In the genomic region with DNA sequence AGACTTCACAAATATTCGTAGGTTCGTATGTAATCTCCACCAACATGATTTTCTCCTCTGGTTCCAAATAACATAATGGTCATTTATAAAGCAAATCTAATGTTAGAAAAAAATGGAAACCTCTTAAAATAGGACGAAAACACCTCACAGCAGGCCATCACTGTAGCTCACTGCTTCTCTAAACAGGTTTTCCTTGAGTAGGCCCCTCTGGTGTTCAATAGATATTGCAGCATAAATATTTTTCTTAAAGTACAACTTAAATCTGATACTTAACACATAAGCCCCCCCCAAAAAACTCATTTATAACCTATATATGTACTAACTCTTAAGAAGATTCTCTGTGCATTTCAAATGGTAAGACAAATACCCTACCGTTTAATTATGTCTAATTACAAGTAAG, we compare ENCODE assay signal across 8 mouse cellular contexts. TPM values are rescaled to one million over a fixed set of nuclear protein-coding genes. Genes with fewer than 3 reads are reported as not detected.
A peak's percentile ranks its signal among the peaks of the same experiment; 100 is the strongest.
DNase-seq lines count a peak whose midpoint lies in the region; ATAC-seq and TF ChIP-seq lines count a peak whose summit lies in the region.

No protein-coding gene starts in this region.

- H3K9ac ChIP-seq in limb, embryonic 14.5 days (ENCODE audit: low read depth, low read length, severe bottlenecking) = peak overlapping the region; percentile 96
- H3K9ac ChIP-seq in stomach, postnatal 0 days (ENCODE audit: low read length) = peak overlapping the region; percentile 96

- DNase-seq in testis, postnatal 10 days (ENCODE audit: low spot score) = no peak
- DNase-seq in limb, embryonic 14.5 days (ENCODE audit: low spot score) = peak; percentile 34
- DNase-seq in stomach, postnatal 0 days (ENCODE audit: low spot score) = peak; percentile 6
- DNase-seq in adrenal gland, postnatal 36 days = no peak
- no peak for DNase-seq in spleen, adult 12 weeks (ENCODE audit: low spot score)

- WGBS in limb, embryonic 14.5 days = 14% methylated on average over 4 of the region's 4 CpGs
- WGBS in stomach, postnatal 0 days = 9% methylated on average over 4 of the region's 4 CpGs

- TF ChIP-seq EP300 in stomach, postnatal 0 days (optimal IDR thresholded peaks at IDR 0.05) = no peak

- H3K9me3 ChIP-seq in erythroblast, embryonic 14.5 days (ENCODE audit: control insufficient read depth, low read length) = no peaks in the 10 kb centered on the region
- H3K9me3 ChIP-seq in limb, embryonic 14.5 days (ENCODE audit: control insufficient read depth, low read length) = no peaks in the 10 kb centered on the region
- no peaks in the 10 kb centered on the region for H3K9me3 ChIP-seq in stomach, postnatal 0 days (ENCODE audit: control insufficient read depth, low read length)

- peaks cover 63% of the 10 kb centered on the region for H3K4me1 ChIP-seq in erythroblast, embryonic 14.5 days (ENCODE audit: control insufficient read depth)
- H3K4me1 ChIP-seq in testis, adult 2 months (ENCODE audit: control insufficient read depth, insufficient read depth, low read length) = peaks cover 3% of the 10 kb centered on the region
- H3K4me1 ChIP-seq in limb, embryonic 14.5 days (ENCODE audit: control insufficient read depth, insufficient read depth, low read length) = peaks cover 33% of the 10 kb centered on the region
- H3K4me1 ChIP-seq in stomach, postnatal 0 days (replicated peaks; ENCODE audit: control insufficient read depth, insufficient read depth) = peaks cover 10% of the 10 kb centered on the region

- H3K4me3 ChIP-seq in erythroblast, embryonic 14.5 days (replicated peaks) = peak overlapping the region; percentile 97
- H3K4me3 ChIP-seq in testis, adult 2 months (ENCODE audit: control insufficient read depth, low read depth, low read length) = peak overlapping the region; percentile 88; the same call in 1 of the 2 replicates
- peak overlapping the region; percentile 96 for H3K4me3 ChIP-seq in limb, embryonic 14.5 days (replicated peaks; ENCODE audit: low read length)
- peak overlapping the region; percentile 98 for H3K4me3 ChIP-seq in stomach, postnatal 0 days (ENCODE audit: low read depth, low read length)

- peak overlapping the region; percentile 68 for H3K4me2 ChIP-seq in limb, embryonic 14.5 days (replicated peaks; ENCODE audit: low read depth, low read length, severe bottlenecking)
- peak overlapping the region; percentile 56 for H3K4me2 ChIP-seq in stomach, postnatal 0 days (replicated peaks; ENCODE audit: low read depth)

- ATAC-seq in erythroblast, adult 5-6 weeks (replicated peaks; ENCODE audit: low FRiP score, poor library complexity, severe bottlenecking) = no peak
- no peak for ATAC-seq in limb, embryonic 14.5 days (ENCODE audit: low FRiP score, low read depth)
- no peak for ATAC-seq in stomach, postnatal 0 days (ENCODE audit: low FRiP score, low TSS enrichment)

- TF ChIP-seq POLR2A in testis, adult 2 months (IDR thresholded peaks at IDR 0.05; ENCODE audit: control insufficient read depth, low read depth, low read length) = no peak
- TF ChIP-seq POLR2A in limb, embryonic 14.5 days (IDR thresholded peaks at IDR 0.05; ENCODE audit: borderline replicate concordance, extremely low read depth, insufficient read depth, insufficient read length) = no peak

- H3K27ac ChIP-seq in testis, adult 2 months (ENCODE audit: control insufficient read depth, insufficient read depth, low read depth, low read length) = no peak overlapping the region
- H3K27ac ChIP-seq in limb, embryonic 14.5 days (replicated peaks; ENCODE audit: low read depth, low read length) = no peak overlapping the region
- H3K27ac ChIP-seq in stomach, postnatal 0 days (replicated peaks) = no peak overlapping the region; the same call in 1 of the 2 replicates

- H3K27me3 ChIP-seq in erythroblast, embryonic 14.5 days (ENCODE audit: control insufficient read depth) = no peaks in the 10 kb centered on the region
- H3K27me3 ChIP-seq in testis, adult 2 months (ENCODE audit: control insufficient read depth, insufficient read depth, low read length) = no peaks in the 10 kb centered on the region
- no peaks in the 10 kb centered on the region for H3K27me3 ChIP-seq in limb, embryonic 14.5 days (ENCODE audit: control insufficient read depth, insufficient read depth, low read length)
- no peaks in the 10 kb centered on the region for H3K27me3 ChIP-seq in stomach, postnatal 0 days (ENCODE audit: control insufficient read depth, insufficient read depth, low read length)

- TF ChIP-seq CTCF in testis, adult 2 months (IDR thresholded peaks at IDR 0.05; ENCODE audit: control insufficient read depth, insufficient read depth, insufficient replicate concordance, low read depth, low read length) = no peak
- no peak for TF ChIP-seq CTCF in stomach, postnatal 0 days (IDR thresholded peaks at IDR 0.05; ENCODE audit: low read depth)

- H3K36me3 ChIP-seq in erythroblast, embryonic 14.5 days (ENCODE audit: control insufficient read depth) = peaks cover 12% of the 10 kb centered on the region
- H3K36me3 ChIP-seq in testis, adult 2 months (ENCODE audit: control insufficient read depth, insufficient read depth, low read length) = no peaks in the 10 kb centered on the region; the same call in 1 of the 2 replicates
- no peaks in the 10 kb centered on the region for H3K36me3 ChIP-seq in limb, embryonic 14.5 days (ENCODE audit: control insufficient read depth, insufficient read depth, low read length)
- H3K36me3 ChIP-seq in stomach, postnatal 0 days (ENCODE audit: control insufficient read depth, insufficient read depth, low read length) = no peaks in the 10 kb centered on the region

RNA-seq across cellular contexts. Expression of gene Stt3b, which starts 1.8 kb away (rescaled TPM):
- polyA plus RNA-seq in erythroblast, embryonic 14.5 days (2012) = 1.1 and 1.9 TPM in 2 replicates
- 38.7 and 39.8 TPM in 2 replicates for total RNA-seq in erythroblast, adult 5-6 weeks (2015; ENCODE audit: low replicate concordance)
- 27.3 and 35.0 TPM in 2 replicates for total RNA-seq in erythroblast, adult 5-6 weeks (2017; ENCODE audit: low replicate concordance)
- 256 and 270 TPM in 2 replicates for polyA plus RNA-seq in testis, adult 2 months (2012; rRNA removed)
- polyA plus RNA-seq in limb, embryonic 14.5 days (2012; rRNA removed) = 67.2 and 78.4 TPM in 2 replicates
- polyA plus RNA-seq in limb, embryonic 14.5 days (2014; fragmentation: Nextera tagmentation; extraction: Ambion mirVana) = 117 and 118 TPM in 2 replicates
- 48.9 and 49.6 TPM in 2 replicates for polyA plus RNA-seq in stomach, postnatal 0 days (2015; fragmentation: Nextera tagmentation; extraction: Ambion mirVana)
- total RNA-seq in adrenal gland, postnatal 36 days (2021) = 100 to 1,000 TPM; 133 to 140 TPM

Comparison
In these comparisons a context has a peak if more than half of its experiments do, and no peak if none do; other contexts are left out.
1. DNase-seq: peak in limb, embryonic 14.5 days (single experiment) and stomach, postnatal 0 days (single experiment); none in testis, postnatal 10 days (single experiment), adrenal gland, postnatal 36 days (0 of 2) and spleen, adult 12 weeks (single experiment).
2. RNA of gene Stt3b, which starts 1.8 kb away (polyA plus RNA-seq): 256 to 270 TPM in testis, adult 2 months, 67.2 to 118 TPM in limb, embryonic 14.5 days and 48.9 to 49.6 TPM in stomach, postnatal 0 days; 1.1 to 1.9 TPM in erythroblast, embryonic 14.5 days; every median in the first group is over 10 times any median in the second.
3. Peak in every context shown above with its lines, with median percentiles within 50 percentile points of each other: H3K4me3 ChIP-seq.